Mouse (Mus musculus) thymus, postnatal 25 days (tissue): ENCODE results near the gene Atp6v0e.

ENCODE experiments used
- DNase-seq: peaks from one replicate; pipeline ENCODE4 v3.0.0; 2022

Atp6v0e gene

DNA sequence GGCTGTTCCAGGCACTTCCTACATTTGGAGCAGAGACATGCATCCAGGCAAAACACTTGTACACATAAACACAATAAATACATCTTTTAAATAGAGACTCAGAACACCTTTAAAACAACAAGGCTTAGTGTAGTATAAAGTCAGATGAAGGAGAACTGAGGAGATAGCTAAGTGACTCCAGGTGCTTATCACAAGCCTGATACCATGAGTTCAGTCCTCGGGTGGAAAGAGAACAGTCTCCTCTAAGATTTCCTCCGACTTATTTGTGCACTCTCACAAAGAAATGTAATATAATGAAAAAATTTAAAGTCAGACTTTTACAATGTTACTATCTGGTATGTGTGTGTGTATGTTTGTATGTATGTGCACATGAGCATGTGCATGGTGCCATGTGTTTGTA lies 58.8 kb downstream of the Atp6v0e start:
- no peak for DNase-seq

DNA sequence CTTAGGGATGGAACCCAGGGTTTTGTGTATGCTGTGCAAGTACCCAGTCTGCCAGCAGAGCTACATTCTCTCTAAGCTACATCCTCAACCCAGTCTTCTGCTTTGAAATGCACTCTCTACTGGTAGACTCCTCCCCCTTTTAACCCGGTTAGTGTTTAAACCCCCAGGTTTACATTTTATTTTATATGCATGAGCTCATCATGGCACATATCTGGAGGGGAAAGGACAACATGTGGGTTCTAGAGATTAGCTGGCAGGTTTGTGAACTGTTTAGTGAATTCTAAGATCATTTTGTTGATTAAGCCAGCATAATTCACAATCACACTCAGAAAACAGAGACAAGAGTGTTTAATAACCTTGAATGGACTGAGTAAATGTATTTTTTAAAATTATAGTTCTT lies 61.8 kb downstream of the Atp6v0e start:
- no peak for DNase-seq

DNA sequence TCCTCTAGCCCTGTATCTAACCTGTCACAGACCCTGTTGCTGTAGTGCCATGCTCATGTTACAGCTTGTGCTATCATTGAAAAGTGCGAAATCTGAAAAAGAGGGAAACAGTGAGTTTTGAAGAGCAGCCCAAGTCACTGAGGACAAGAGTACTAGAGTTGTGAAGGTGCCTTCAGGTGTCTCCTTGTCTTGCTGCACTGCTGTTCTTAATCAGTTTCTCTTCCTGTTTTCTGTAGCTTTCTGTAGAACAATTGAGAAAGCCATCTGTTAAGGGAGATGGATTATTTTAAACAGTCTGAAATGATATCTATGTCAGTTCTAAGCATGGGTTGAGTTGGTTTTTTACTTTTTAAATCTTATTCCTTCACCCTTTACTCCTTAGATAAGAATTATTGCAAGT lies 63.6 kb downstream of the Atp6v0e start:
- DNase-seq = no peak

DNA sequence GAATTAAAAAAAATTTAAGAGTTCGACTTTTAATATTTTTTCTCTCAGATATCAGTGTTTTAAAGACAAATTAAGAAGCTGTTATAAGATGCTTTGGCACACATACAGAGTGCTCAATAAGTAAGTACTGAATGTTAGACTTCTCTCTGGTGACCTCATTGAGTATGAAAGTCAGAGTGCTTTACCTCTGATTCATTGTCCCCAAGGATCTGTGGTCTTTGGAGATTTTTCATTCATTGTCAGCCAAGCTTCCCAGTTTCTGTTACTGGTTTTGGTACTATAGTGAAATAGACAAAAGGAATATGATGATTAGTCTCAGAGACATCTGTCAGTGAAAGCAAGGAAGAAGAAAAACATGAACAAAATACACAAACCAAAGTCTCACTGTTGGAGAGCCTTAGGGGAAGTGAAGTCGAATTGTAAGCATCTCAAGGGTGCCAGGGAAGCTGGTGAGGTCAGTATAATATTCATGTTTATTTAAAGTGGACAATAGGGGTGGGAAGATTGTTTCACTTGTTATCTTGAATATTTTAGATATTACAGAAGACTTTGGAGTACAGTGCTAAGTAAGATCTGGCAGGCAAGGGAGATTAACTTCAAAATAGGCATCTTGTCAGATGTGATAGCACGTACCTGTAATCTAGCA lies 64.2 kb downstream of the Atp6v0e start:
- DNase-seq = no peak

DNA sequence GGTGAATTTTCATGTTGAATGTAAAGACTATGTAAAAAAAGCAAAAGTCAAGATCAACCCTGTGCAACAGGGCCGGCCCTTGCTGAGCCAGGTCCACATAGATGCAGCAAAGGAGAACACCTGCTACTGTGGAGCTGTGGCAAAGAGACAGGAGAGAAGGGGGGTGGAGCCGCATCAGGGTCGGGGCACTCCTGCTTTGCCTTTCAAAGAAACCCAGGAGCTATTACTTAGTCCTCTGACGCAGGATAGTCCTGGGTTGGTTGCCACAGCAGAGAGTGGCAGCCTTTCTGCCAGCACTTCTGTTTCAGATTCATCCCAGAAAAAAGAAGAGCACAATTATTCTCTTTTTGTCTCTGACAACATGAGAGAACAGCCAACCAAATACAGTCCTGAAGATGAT lies 79.5 kb downstream of the Atp6v0e start:
- no peak for DNase-seq

DNA sequence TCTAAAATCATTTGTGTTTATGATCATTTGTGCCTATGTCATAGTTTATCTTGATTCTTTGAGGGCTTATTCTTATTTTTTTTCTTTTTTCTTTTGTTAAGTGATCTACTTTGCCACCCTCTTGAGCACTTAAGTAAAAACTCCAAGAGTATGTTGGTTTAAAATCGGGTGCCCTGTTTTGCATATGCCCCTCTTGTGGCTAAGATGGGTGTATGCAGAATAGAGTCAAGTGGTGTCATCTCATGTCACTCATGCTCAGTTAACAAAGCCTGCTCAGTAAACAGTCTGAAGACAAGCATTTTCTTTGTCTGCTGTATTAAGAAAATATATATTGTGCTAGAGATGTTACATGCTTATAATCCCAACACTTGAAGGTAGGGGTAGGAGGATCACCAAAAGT lies 80.3 kb downstream of the Atp6v0e start:
- no peak for DNase-seq
